Mouse (Mus musculus) gastrocnemius, postnatal 10 days (tissue): ENCODE results near the gene Gm20388. TPM values are rescaled to one million over a fixed set of nuclear protein-coding genes. Genes with fewer than 3 reads are reported as not detected.

Source experiments
- DNase-seq: peaks from one replicate; pipeline ENCODE4 v3.0.0; 2021; ENCODE audit warnings: mixed read lengths
- total RNA-seq, 2 experiments: library from RNA; stranded (reverse); gene quantifications; 2 replicates each; pipeline ENCODE4 v1.2.3; 2021

Gene Gm20388
- total RNA-seq, 2 experiments from 2014 or later, result 2.9 to 6.0 TPM

DNA sequence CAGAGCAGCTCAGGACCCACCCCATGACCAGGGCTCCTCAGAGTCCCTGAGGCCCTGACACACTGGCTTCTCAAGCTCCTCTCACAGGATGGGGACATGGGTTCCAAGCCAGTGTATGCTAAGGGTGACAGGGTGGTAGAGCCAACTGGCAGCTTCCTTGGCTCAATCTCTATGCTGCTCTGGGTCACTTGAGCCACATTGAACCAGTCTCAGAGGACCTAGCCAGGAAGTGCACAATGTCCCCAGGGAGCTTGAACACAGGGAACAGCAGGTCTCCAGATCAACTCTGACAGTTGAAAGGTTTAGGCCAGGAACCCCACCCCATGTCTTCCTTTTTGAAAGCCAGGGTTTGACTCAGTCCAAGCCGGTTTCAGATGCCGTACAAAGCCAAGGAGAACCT lies 1296.5 kb downstream of the Gm20388 start:
- no peak for DNase-seq

DNA sequence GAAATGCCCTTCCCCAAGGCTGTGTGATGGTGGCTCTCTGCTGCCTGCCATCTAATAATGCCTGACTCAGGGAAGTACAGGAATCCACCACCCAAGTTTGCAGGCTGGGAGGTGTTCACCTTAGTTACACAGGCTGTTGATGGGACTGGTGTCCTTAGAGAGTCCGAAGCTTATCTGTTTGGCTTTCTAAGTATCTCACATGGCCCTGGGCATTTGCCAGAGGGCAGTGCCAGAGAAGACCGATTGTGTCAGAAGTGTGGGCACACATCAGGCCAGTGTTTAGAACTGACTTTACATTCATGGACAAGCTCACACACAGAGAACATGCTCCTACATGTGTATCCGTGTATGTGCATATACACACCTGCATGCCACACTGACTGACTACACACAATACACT lies 1300.0 kb downstream of the Gm20388 start:
- DNase-seq, result no peak

DNA sequence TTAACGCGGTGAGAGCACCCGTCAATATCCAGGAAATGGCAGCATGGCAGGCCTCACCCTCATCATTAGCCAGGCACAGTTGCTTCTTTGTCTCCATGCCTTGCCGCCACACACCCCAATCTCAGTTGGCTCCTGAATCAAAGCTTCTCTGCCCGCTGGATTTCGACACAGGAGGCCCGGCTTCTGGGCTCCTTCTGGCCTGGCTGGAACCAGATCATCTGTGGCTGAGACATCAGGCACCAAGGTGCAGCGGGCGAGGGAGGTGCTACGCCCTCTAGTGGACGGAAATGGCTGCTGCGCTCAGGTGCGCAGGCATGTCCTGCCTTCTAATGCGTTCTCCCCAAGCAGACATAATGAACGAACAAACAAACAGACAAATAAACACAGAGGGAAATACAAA lies 1302.6 kb downstream of the Gm20388 start:
- no peak for DNase-seq

DNA sequence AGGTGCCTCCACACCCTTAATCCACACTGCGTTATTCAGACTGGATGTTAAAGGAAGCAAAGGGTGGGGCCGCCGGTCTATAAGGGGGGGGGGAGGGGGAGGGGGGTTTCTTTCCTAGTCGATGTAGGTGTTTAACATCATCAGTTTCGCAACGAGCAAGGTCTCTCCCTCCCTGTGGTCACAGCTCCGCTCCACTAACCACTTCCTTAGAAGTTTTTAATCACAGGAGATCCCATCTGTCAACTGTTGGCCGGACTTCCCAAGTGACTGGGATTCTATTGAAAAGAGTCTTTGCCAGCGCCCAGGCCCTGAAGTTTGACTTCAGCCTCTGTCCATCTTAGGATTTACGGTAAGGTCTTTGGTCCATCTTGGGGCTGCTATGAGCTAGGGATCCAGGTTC lies 1303.0 kb downstream of the Gm20388 start:
- no peak for DNase-seq

DNA sequence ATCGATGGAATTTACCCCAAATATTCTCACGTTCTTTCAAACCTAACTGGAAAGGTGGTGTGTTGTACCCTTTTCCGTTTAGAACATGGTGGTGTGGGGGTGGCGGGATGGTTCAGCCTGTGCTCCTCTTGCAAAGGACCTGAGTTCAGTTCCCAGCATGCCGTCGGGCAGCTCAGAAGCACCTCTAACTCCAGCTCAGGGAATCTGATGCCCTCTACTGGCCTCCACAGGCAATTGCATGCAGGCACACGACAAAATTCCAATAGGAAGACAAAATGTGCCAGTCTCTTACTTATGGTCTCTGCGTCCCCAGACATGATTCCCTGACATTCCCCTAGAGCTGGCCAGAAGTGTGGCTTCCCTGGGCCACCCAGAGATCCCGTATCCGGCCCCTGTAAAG lies 1304.3 kb downstream of the Gm20388 start:
- no peak for DNase-seq

DNA sequence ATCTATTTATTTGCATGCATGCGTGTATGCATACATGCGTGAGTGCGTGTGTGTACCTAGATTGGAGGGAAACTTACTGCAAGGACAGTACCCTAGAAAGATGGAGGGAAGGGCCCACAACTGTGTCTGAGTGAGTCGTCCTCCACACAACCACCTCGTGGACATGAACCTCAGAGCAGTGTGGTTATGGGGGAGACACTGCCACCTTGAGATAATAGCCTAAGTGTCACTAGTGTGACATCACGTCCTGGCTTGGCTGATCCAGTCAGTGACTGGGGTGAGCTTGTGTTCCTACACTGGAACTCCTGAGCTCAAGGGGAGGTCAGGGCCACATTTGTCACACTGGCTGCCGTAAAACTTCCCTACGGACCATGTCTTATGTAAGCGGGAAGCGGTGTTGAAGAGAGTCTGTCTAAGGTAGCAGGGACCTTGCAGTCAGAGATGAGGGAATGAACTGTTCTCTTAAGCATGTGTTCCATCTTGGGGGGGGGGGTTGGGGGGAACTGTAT lies 1305.9 kb downstream of the Gm20388 start:
- DNase-seq, result no peak

DNA sequence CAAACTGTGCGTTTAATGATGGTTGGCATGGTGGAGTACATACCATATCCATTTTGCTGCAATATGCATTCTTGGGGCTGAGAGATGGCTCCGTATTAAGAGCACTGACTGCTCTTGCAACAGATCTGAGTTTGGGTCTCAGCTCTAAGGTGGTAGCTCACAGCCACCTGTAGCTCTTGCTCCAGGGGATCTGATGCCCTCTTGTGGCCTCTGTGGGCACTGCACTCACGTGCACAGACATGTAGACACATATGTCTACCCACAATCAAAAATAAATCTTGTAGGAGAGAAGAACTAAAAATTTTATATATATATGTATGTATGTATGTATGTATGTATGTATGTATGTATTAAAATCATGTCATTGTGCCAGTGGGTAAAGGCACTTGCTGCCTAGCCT lies 1307.8 kb downstream of the Gm20388 start:
- no peak for DNase-seq

DNA sequence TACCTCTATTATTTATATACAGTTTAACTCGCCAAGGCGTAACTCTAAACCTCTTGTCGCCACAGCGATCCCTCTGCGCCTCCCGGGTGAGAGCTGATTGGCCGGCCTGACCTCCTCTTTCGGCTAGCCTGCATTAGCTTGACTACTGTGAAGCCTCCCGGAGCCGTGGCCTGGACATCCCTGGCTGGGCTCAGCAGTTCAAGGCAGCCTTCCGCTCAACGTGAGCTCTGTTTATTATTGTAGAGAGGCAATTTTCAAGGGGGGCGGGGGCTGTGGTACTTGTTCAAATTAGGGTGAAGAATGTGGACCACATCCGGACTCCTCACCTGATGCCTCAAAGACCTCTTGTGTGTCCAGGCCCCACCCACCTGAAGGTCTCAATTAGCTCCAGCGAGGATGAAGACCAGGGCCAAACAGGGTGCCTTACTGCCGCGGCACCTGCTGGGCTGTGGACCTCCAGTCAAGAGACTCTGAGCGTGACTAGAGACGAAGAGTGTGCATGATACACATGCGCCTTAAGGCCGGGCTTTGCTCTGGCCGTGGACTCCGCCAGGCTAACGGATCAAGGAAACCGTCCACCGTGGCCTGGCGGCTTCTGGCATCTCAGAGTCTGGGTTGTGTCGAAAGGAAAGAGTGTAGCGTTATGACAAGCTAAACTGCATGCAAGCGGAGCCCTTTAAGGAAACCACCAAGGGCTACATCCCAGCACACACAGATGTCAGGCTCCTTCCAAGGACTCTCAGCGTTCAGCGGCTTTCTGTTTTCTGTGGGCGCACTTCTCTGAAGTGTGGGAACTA lies 1309.7 kb downstream of the Gm20388 start:
- no peak for DNase-seq

DNA sequence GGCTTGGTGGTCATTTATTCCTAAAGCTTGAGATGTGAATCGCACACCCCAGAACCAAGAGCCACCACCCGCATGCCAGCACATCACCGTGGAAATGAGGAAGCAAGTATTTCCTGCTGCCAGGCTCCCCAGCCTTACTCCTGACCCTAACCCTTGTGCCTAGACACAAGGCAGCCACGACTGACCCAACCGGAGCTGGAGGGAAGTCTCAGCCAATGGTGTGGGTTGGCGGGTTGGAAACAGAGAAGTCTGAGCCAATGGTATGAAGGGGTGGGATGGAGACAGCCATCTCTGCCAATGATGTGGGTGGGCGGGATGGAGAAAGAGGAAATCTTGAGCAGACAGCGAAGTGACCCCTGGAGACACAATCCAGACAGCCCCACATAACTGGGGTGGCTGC lies 1314.1 kb downstream of the Gm20388 start:
- no peak for DNase-seq

DNA sequence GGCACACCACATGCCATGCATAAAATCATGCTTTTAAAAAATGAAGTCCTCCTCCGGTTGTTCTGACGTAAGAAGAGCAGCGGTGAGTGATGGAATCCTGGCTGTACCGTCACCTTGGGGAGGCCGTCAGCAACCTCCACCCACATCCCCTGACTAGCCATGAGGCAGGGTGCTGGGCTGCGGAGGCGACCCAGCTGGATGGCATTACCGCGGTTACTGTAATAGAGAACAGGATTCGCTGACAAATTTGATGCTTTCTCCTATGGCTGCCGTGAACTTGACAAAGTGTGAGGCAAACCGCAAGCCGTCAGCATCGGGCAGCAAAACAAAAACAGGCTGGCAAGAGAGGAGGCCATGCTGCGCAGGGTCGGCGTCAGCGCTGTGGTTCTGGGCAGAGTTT lies 1317.1 kb downstream of the Gm20388 start:
- no peak for DNase-seq

DNA sequence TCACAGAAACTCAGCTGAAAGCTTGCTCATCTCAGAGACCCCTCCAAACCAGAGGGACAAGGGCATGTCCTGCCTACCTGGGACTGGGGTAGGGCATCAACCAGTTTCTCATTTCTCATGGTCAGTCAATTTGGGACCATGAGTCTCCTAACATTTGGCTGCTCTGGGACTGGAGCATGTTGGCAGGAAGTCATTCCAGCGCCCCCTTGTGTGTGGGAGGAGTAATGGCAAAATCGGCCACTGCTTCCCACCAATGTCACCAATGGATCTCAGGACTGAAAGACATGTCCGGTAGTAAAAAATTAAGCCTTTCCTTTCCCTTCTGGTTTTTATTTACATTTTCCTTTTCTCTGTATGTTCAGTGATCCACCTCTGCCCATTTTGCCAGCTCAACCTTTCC lies 1318.3 kb downstream of the Gm20388 start:
- DNase-seq, result no peak

DNA sequence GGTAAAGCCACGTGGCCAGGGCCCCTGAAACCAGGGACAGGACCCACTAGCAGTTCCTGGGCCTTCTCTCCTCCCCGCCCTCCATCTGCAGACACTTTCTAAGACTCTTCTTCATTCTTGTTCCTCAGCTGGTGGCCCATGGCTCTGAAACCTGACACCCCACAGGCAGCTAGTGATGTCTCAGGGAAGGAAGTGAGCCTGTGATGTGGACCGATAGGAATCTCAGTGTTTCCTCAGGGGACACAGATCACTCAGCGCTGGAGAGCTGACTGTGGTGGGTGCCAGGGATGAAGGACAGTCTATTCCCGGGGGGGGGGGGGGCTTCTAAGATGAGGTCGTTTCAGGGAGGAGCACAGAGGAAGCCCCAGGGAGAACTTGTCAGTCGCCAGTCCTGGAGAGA lies 1318.9 kb downstream of the Gm20388 start:
- DNase-seq, result no peak

DNA sequence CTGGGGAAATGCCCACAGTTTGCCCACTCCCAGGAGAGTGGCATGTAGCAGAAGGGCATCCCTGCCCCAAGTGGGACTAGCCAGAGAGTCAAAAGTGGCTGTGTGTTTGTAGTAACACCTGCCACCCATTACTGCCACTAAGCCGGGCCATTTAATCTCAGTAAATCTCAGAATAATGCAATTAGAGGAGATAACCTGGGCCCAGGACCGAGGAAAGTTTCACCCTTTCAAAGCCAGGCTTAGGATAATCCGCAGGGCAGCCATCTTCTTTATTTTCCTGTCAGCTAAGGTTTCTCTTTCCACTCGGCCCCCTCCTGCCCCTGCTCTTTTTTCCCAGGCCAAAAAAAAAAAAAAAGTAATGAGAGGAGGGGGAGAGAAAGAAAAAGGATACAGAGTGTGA lies 1322.6 kb downstream of the Gm20388 start:
- DNase-seq, result no peak

DNA sequence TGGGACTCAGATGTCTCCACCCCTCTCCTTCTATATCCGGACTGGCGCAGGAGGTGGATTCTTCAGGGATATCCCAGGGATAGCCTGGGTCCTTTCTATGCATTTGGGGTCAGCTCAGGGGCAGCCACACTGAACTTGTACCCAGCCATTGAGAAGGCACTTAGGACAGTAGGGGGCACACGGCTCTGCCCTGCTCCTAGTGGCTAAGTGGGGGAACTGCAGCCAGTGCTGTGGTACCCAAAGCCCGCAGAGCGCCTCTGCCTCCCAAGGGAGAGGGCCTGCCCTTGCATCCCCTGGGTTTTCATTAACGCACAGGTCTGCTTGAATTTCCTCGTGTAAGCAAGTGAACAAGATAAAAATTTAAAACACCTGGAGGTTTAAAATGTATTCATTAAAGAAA lies 1324.3 kb downstream of the Gm20388 start:
- DNase-seq, result no peak

DNA sequence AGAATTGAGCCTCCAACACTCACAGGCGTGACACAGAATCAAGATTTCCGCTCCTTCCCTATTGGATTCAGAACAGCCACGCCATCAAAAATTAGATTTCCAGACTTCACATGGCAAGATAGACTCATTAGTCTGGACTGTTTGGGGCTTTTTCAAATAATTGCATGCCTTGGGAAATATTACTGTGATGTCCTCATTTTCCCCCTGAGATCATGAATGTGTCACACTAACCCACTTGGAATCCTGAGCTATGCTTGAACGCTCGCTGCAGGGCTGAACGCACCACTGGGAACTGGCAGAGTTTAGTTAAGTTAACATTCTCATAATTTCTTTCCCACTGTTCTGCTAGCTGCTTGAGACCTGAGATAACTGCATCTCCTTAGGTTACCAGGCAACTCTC lies 1329.0 kb downstream of the Gm20388 start:
- no peak for DNase-seq

DNA sequence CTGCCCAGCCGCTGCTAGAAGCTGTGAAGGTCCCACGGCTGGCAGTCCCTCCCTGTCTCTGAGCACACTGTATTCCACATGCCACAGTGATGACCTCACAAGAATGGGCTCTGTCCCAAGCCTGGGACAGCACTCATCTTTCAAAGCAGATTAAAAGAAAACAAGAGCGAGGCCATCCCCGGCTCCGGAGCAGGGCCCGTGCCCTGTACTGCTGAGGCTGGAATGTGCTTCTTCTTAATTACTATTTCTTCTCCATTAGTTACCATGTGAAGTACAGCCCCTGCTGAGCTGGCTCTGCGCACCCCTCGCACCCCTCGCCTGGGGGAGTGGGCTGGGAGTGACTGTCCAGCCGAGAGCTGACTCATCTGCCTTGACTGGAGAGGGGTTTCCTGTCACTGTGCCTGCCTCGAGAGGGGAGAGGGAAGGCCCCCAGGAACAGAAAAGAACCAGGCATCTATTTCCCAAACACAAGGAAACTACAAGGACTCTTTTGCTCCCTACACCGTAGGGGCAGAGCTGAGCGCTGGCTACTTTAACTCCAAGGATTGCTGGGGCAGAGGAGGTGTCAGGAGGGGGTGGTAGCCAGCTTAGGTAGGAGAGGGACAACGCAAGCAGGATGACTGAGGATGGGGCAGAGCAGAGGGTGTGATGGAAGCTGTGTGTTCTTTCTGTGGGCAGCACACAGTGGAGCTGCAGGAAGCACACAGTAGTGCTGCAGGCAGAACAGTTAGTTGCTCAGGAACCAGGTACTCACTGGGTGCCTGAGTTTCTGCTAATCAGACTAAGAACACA lies 1331.3 kb downstream of the Gm20388 start:
- DNase-seq, result peak; percentile 32

DNA sequence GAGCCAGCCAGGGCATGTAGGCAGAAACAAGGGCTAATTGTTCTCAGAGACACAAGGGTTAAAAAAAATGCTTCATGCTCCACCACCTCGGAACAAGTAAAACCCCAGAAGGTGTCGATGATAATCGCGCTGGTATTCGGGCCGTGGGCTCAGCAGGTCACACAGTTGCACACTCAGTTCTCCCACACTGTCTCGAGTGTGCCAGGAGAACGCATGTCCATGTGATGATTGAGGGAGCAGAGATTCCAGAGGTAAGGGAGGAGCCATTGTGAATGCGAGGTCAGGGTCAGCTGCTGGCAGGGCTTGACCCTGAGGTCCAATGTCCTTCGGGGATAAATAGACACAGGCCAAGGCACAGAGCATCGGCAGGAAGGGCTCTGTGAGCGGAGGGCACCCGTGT lies 1332.0 kb downstream of the Gm20388 start:
- no peak for DNase-seq

DNA sequence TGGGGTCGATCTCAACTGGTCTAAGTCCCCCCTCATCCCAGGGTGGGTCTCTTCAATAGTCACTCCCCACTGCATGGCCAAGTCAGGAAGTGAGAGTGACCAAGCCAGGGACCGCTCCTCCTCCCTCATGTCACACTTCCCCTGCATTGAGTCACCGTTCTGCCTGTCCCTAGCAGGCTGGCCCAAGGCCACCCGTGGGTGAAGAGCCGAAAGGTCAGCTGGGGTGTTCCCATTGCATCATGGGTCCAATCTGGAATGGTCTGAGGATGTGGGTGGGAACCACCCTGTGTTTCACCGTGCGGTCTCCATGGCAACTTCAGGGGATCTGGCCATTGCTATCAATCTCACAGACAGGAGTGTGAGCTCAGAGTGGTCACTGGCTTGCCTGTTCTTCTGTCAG lies 1338.2 kb downstream of the Gm20388 start:
- DNase-seq, result no peak

DNA sequence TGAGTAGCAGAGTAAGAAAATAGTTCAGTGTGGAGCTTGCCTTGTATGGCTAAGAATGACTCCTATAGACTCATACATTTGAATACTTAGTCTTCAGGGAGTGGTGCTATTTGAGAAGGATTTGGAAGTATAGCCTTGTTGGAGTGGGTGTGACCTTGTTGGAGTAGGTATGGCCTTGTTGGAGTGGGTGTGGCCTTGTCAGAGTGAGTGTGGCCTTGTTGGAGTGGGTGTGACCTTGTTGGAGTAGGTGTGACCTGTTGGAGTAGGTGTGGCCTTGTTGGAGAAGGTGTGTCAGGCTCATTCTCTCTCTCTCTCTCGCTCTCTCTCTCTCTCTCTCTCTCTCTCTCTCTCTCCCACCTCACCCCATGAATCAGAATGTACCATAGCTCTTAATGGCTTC lies 1338.8 kb downstream of the Gm20388 start:
- no peak for DNase-seq

DNA sequence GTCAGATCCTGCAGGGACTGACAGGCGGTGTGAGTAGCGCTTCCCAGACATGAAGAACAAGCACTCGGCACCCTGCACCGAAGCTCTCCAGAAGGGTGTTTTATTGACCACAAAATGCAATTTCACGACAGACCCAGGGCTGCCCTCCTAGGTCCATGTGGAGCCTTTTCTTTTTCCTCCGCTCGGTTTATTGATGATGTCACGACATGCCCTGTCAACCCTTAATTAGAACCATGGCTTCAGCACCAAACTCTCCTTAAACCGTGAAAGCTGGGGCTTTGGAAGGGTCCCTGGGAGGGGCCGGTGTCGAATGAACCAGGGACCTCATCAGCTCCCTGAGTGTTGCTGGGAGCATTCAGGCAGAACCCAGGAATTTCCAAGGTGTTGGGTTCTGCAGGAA lies 1340.4 kb downstream of the Gm20388 start:
- DNase-seq, result no peak

DNA sequence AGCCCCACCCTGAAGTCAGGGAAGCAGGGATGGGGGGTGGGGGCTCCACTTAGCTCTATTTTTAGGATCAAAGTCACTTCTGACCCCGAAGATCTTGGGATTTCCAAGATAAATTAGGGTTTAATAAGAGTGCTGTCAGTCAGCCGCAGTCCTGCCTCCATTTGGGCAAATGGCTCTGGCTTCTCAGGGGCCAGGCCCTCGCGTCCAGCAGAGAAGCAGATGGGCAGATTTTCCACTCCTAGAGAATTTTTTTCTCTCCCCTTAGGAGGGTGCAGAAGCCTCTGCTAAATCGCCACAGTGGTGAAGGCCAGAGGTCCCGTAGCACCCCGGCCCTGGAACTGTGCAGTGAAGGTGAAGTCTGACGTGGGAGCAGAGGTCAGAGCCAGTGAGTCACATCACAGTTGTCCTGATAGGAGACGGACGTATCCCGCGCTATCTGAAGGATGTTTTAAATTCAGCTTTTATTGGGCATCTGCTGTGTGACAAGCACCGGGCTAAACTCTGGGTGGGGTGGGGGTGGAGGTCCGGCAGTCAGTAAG lies 1345.2 kb downstream of the Gm20388 start:
- no peak for DNase-seq

DNA sequence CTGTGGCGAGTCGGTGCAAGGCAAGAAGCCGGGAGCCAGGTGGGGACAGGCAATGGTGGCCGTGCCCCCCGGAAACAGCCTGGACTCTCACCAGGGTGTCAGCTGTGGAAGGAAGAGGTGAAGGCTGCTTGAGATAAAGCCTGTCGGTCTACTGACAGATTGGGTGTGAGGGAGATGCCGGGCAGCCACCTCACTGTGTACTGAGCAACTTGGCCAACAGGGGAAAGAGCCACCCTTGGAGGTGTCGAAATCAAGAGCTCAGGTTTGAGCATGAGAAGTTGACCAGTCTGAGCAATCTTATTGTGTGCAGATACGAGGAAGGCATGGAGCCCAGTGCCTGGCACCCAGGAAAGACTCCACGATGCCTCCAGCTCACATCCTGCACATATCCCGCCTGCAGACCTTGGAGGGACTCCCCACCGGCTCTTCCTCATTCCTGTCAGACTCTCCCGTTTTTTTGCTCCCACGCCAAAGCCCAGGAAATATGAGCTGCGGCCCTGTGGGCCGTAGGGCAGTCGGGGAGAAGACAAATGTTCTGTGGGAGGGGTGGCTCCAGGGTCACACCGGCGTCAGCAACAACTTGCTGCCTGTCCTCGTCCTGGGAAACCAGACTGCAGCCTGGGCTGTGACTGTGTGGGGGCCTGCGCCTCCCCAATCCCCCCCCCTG lies 1347.6 kb downstream of the Gm20388 start:
- DNase-seq, result no peak
